Mouse (Mus musculus) central nervous system, embryonic 14 days (tissue): Measurements from ENCODE around the gene Gtpbp10. TPM values are rescaled to one million over a fixed set of nuclear protein-coding genes. Genes with fewer than 3 reads are reported as not detected.

Experiments used
- polyA plus RNA-seq: library from polyadenylated mRNA; depleted of rRNA; stranded (reverse); fragments of >200 nt; gene quantifications from 2 replicates; pipeline ENCODE4 v1.2.3, GENCODE M21; 2012; rRNA removed

Gtpbp10 gene
- polyA plus RNA-seq: 19.7 and 21.4 TPM in 2 replicates

GRCm38 (mm10) chr5:5559079-5559740 is at the start of gene Gtpbp10:
TSS of gene Gtpbp10 (minus strand) at chr5:5559538.

DNA sequence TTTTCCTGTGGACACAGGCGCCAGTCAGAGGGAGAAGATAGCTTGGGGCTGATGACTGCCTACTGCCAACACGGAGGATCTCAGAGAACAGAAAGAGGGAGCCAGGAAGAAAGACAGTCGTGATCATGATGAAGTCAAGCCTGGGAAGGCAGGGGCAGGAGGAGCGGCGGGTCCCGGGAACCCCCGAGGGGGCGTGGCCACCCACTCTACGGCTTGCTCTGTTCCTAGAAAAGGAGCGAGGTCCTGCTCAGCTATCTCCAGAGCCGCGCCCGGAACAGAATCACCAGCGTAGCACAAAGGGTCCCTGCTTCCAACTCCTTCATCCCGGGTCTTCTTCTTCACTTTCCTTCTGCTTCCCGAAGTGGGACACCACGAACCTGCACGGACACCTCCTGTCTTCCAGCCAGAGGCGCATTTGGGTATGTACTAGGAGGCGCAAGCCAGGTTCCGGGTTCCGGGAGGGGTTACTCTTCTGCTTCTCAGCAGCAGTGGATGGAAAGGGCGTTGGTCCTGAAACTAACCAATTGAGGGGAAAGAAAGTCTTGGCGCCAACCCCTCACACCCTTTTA is 14.5 kb upstream of the Gtpbp10 start, which contains the start of gene Gm8773:
TSS of gene Gm8773 (plus strand) at position 51 of the 569 bp plus-strand sequence.

GRCm38 (mm10) chr5:5514196-5515076 is 44.9 kb downstream of the Gtpbp10 start, which contains the start of gene Cldn12:
TSS of gene Cldn12 (minus strand) at chr5:5514958.

Other genes with a start within 250 kb of the Gtpbp10 start
- 22.2 and 22.8 TPM in 2 replicates for gene Cdk14, start 139.2 kb downstream of the Gtpbp10 start, polyA plus RNA-seq
- gene 1700015F17Rik, start 80.4 kb downstream of the Gtpbp10 start, polyA plus RNA-seq: not detected in 2 replicates
- gene Cldn12, start 44.6 kb downstream of the Gtpbp10 start, polyA plus RNA-seq: 20.1 and 21.6 TPM in 2 replicates
- gene Gm8773, start 14.3 kb upstream of the Gtpbp10 start, polyA plus RNA-seq: 5.7 and 5.9 TPM in 2 replicates
- 13.3 and 14.8 TPM in 2 replicates for gene Cfap69, start 104.7 kb upstream of the Gtpbp10 start, polyA plus RNA-seq
- gene Steap2, start 135.0 kb upstream of the Gtpbp10 start, polyA plus RNA-seq: 2.8 and 4.0 TPM in 2 replicates
- gene Steap1, start 189.8 kb upstream of the Gtpbp10 start, polyA plus RNA-seq: 1.4 TPM in 2 replicates